Mouse (Mus musculus): ENCODE results near the gene Ttpal. TPM values are rescaled to one million over a fixed set of nuclear protein-coding genes. Genes with fewer than 3 reads are reported as not detected.
"Not testable (repeated sequence)": the region's sequence is repeated elsewhere in the genome, so short reads cannot be mapped to it uniquely, and the experiment has no call there.

Gene Ttpal
- polyA plus RNA-seq, 1 experiment from 2014 or later: 37.3 TPM

DNA sequence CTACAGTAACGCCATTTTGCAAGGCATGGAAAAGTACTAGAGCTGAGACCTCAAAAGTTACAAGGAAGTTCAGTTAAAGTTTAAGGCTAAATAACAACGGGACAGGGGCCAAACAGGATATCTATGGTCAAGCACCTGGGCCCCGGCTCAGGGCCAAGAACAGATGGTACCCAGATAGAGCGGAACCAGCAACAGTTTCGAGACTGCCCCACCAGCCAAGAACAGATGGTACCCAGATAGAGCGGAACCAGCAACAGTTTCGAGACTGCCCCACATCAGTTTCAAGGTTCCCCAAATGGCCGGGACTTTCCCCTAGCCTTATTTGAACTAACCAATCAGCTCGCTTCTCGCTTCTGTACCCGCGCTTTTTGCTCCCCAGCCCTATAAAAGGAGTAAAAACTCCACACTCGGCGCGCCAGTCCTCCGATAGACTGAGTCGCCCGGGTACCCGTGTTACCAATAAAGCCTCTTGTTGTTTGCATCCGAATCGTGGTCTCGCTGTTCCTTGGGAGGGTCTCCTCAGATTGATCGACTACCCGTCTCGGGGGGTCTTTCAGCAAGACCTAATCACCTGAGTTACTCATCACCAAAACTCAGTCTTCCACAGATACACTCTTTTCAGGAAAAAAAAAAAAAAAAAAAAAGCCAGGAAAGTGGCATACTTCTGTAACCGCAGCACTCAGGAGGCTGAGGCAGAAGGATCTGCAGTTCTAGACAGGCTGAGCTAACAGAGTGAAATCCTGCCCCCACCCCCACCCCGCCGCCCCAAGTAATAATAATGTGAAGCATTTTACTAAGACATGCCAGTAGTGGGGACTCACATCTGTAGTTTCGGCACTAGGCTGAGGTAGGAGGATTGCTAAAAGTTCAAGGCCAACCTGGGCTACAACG is 40.8 kb downstream of the Ttpal start:
- TF ChIP-seq CTCF (IDR thresholded peaks at IDR 0.05; ENCODE audit: low read depth): no peak
- DNase-seq (peak; percentile 70), ATAC-seq (ENCODE audit: insufficient read depth) (no peak)
- H3K4me1 ChIP-seq (ENCODE audit: insufficient read depth): peaks cover 8% of the 10 kb centered on the region; the same call in 1 of the 2 replicates
- peak overlapping the region; percentile 73 for H3K4me2 ChIP-seq
- 82% methylated on average over 30 of the region's 30 CpGs for WGBS
- no peaks in the 10 kb centered on the region for H3K9me3 ChIP-seq (ENCODE audit: low read depth, low read length)
- peak overlapping the region; percentile 100 for H3K27ac ChIP-seq (ENCODE audit: low read depth)
- H3K27me3 ChIP-seq (ENCODE audit: insufficient read depth, low read length): no peaks in the 10 kb centered on the region
- peak overlapping the region; percentile 87 for H3K4me3 ChIP-seq (ENCODE audit: low read depth, low read length)
- H3K36me3 ChIP-seq (ENCODE audit: insufficient read depth): peaks cover 10% of the 10 kb centered on the region; the same call in 1 of the 2 replicates
- peak overlapping the region; percentile 94 for H3K9ac ChIP-seq

DNA sequence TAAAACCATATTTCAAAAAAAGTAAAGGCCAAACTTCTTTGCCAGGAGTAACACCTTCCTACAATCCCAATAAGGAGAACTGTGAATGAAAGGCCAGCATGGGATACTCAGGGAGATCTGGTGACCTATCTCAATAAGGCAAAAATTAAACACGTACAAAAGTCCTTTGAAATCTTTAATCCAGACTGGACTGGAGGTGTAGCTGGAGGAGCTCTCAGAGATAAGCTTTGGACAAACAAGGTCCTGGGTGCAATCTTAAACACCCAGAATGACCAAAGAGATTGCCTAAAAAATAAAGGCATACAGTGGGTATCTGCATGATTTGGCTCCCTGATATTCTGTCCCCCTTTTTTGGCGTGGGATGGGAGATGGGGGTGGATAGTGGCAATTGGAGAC is 41.5 kb downstream of the Ttpal start:
- Histone ChIP-seq H3K27me3 (ENCODE audit: insufficient read depth, low read length) (no peaks in the 10 kb centered on the region), H3K9ac (peak overlapping the region; percentile 94), H3K4me1 (ENCODE audit: insufficient read depth) (peaks cover 8% of the 10 kb centered on the region; the same call in 1 of the 2 replicates), H3K4me3 (ENCODE audit: low read depth, low read length) (peak overlapping the region; percentile 87), H3K27ac (ENCODE audit: low read depth) (peak overlapping the region; percentile 100), H3K4me2 (peak overlapping the region; percentile 73), H3K9me3 (ENCODE audit: low read depth, low read length) (no peaks in the 10 kb centered on the region), H3K36me3 (ENCODE audit: insufficient read depth) (peaks cover 10% of the 10 kb centered on the region; the same call in 1 of the 2 replicates)
- TF ChIP-seq CTCF (IDR thresholded peaks at IDR 0.05; ENCODE audit: low read depth): no peak
- ATAC-seq (ENCODE audit: insufficient read depth) (no peak), DNase-seq (no peak)
- WGBS: 51% methylated on average over 2 of the region's 2 CpGs

- H3K4me2 ChIP-seq: peak overlapping the region; percentile 73
- peak overlapping the region; percentile 94 for H3K9ac ChIP-seq
- no peaks in the 10 kb centered on the region for H3K27me3 ChIP-seq (ENCODE audit: insufficient read depth, low read length)
- 0% methylated on average over 4 of the region's 4 CpGs for WGBS
- peak overlapping the region; percentile 87 for H3K4me3 ChIP-seq (ENCODE audit: low read depth, low read length)
- TF ChIP-seq CTCF (IDR thresholded peaks at IDR 0.05; ENCODE audit: low read depth): no peak
- peaks cover 10% of the 10 kb centered on the region; the same call in 1 of the 2 replicates for H3K36me3 ChIP-seq (ENCODE audit: insufficient read depth)
- ATAC-seq (ENCODE audit: insufficient read depth): no peak
- no peaks in the 10 kb centered on the region for H3K9me3 ChIP-seq (ENCODE audit: low read depth, low read length)
- DNase-seq: peak; percentile 30
- peak overlapping the region; percentile 100 for H3K27ac ChIP-seq (ENCODE audit: low read depth)
- peaks cover 8% of the 10 kb centered on the region; the same call in 1 of the 2 replicates for H3K4me1 ChIP-seq (ENCODE audit: insufficient read depth)
Observed at GRCm38 (mm10) chr2:163644047-163644446, 41.9 kb downstream of the Ttpal start.

GRCm38 (mm10) chr2:163644575-163645385 is 42.7 kb downstream of the Ttpal start, which contains the start of gene Serinc3:
Gene Serinc3 (minus strand): TSS chr2:163645131.
- ATAC-seq (ENCODE audit: insufficient read depth) (peak; percentile 95), DNase-seq (peak; percentile 100)
- Histone ChIP-seq H3K36me3 (ENCODE audit: insufficient read depth) (peaks cover 10% of the 10 kb centered on the region; the same call in 1 of the 2 replicates), H3K4me1 (ENCODE audit: insufficient read depth) (peaks cover 5% of the 10 kb centered on the region; the same call in 1 of the 2 replicates), H3K9me3 (ENCODE audit: low read depth, low read length) (no peaks in the 10 kb centered on the region), H3K27me3 (ENCODE audit: insufficient read depth, low read length) (no peaks in the 10 kb centered on the region), H3K9ac (peak within 1 kb of the TSS; percentile 94), H3K4me2 (peak within 1 kb of the TSS; percentile 73), H3K27ac (ENCODE audit: low read depth) (peak within 1 kb of the TSS; percentile 100), H3K4me3 (ENCODE audit: low read depth, low read length) (peak within 1 kb of the TSS; percentile 87)
- TF ChIP-seq CTCF (IDR thresholded peaks at IDR 0.05; ENCODE audit: low read depth): peak; percentile 67
- WGBS: under 1% methylated on average over 74 of the region's 74 CpGs

DNA sequence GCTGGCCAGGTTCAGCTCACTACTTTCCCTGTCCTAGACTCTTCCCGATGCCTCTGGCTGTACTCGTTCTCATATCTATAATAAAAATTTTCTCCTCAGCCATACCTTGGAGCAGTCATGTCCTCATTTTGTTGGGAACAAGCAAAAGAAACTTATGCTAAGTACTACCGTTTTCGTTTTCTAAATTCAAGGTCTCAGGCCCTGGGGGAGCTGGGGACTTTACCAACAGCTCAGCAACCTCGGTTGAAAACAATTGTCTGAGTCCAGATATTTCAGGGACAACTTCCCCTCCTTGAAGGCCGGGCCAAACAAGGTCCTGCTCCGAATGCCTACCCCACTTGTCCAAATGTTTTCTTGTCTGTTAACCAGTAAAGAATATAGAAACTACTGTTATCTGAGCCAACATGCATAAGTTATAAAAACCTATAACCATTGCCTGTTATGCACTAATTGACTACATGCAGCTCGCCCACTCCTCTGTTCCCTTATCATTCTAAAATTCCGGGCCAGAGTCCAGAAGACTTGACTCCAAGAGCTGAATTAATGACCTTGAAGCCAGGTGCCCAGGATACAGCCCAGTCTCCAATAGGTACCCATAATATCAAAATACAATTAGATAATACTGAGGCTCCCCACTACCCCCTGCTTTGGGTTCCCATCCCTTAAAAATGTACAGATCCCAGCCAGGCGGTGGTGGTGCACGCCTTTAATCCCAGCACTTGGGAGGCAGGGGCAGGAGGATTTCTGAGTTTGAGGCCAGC is 43.8 kb downstream of the Ttpal start:
- no peak overlapping the region for H3K4me3 ChIP-seq (ENCODE audit: low read depth, low read length)
- peak overlapping the region; percentile 100 for H3K27ac ChIP-seq (ENCODE audit: low read depth)
- 76% methylated on average over 11 of the region's 11 CpGs for WGBS
- 0 out of 2 replicates have a peak, but pooled peaks cover 5% of the 10 kb centered on the region for H3K4me1 ChIP-seq (ENCODE audit: insufficient read depth)
- no peak for TF ChIP-seq CTCF (IDR thresholded peaks at IDR 0.05; ENCODE audit: low read depth)
- peaks cover 8% of the 10 kb centered on the region; the same call in 1 of the 2 replicates for H3K36me3 ChIP-seq (ENCODE audit: insufficient read depth)
- peak overlapping the region; percentile 73; the same call in 1 of the 2 replicates for H3K4me2 ChIP-seq
- H3K9ac ChIP-seq: peak overlapping the region; percentile 4; the same call in 1 of the 2 replicates
- peaks cover 7% of the 10 kb centered on the region; the same call in 1 of the 2 replicates for H3K9me3 ChIP-seq (ENCODE audit: low read depth, low read length)
- DNase-seq (peak; percentile 9), ATAC-seq (ENCODE audit: insufficient read depth) (no peak)
- H3K27me3 ChIP-seq (ENCODE audit: insufficient read depth, low read length): no peaks in the 10 kb centered on the region

DNA sequence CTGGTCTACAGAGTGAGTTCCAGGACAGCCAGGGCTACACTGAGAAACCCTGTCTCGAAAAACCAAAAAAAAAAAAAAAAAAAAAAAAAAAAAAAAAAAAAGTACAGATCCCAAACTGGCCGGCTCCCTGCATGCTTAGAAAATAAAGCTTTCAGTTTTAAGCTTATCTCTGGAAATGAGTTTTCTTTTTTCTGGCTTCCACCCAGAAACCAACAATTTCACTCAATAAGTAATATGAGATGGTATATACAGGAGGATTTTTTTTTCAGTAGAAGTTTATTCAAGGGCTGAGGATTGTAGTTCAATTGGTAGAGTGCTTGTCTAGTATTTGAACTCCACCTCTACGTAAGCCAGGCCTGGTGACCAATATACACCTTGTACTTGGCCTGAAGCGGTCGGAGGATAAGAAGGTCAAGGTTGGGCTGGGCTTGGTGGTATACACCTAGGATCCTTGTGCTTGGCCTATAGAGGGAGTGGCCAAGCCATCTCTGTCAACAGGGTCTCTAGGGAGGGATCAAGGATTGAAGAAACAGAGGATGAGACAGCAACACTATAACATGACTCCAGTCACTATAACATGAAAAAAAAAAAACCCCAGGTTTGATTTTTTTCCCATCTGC is 44.5 kb downstream of the Ttpal start:
- Histone ChIP-seq H3K9me3 (ENCODE audit: low read depth, low read length) (peaks cover 7% of the 10 kb centered on the region; the same call in 1 of the 2 replicates), H3K27ac (ENCODE audit: low read depth) (no peak overlapping the region), H3K27me3 (ENCODE audit: insufficient read depth, low read length) (no peaks in the 10 kb centered on the region), H3K4me1 (ENCODE audit: insufficient read depth) (0 out of 2 replicates have a peak, but pooled peaks cover 5% of the 10 kb centered on the region), H3K4me3 (ENCODE audit: low read depth, low read length) (no peak overlapping the region), H3K9ac (no peak overlapping the region), H3K36me3 (ENCODE audit: insufficient read depth) (0 out of 2 replicates have a peak, but pooled peaks cover 3% of the 10 kb centered on the region), H3K4me2 (no peak overlapping the region)
- DNase-seq (peak; percentile 77), ATAC-seq (ENCODE audit: insufficient read depth) (no peak)
- WGBS: 65% methylated on average over 5 of the region's 5 CpGs
- no peak for TF ChIP-seq CTCF (IDR thresholded peaks at IDR 0.05; ENCODE audit: low read depth)

DNA sequence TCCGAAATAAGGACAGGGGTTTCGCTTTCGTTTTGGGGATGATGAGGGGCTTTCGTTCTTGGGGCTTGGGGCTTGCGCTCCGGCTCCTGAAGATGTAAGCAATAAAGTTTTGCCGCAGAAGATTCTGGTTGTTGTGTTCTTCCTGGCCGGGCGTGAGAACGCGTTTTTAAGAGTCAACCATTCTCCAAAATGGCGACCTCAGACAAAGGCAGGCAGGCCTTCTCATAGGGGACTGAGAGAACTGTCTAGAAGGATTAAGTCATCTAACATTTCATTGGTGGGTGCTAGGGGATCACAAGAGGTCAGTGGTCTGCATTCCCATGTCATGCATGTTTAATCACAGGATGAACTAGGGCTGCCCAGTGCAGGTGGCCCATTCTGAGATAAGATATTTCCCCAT is 53.6 kb downstream of the Ttpal start:
- H3K9me3 ChIP-seq (ENCODE audit: low read depth, low read length); H3K4me2 ChIP-seq; H3K9ac ChIP-seq; H3K4me3 ChIP-seq (ENCODE audit: low read depth, low read length); H3K27ac ChIP-seq (ENCODE audit: low read depth); H3K36me3 ChIP-seq (ENCODE audit: insufficient read depth); ATAC-seq (ENCODE audit: insufficient read depth); H3K4me1 ChIP-seq (ENCODE audit: insufficient read depth); H3K27me3 ChIP-seq (ENCODE audit: insufficient read depth, low read length); DNase-seq: not testable (repeated sequence)
- 96% methylated on average over 7 of the region's 12 CpGs for WGBS

All from lung, embryonic 14.5 days (tissue).